Mouse (Mus musculus) liver (tissue): Measurements from ENCODE around the gene Mbtps2.
A peak's percentile ranks its signal among the peaks of the same experiment; 100 is the strongest.

Experiments
- DNase-seq: peaks from one replicate; pipeline ENCODE4 v3.0.0-alpha.2; 2020; ENCODE audit warnings: mixed read lengths

The Mbtps2 gene

GRCm38 (mm10) chrX:157598186-157598996 is at the start of gene Mbtps2:
Mbtps2 (minus strand) TSS chrX:157598715.
- DNase-seq: peak; percentile 58

- DNase-seq: no peak
Measured at GRCm38 (mm10) chrX:157646399-157646798, 47.9 kb upstream of the Mbtps2 start.

- DNase-seq: no peak
Measured at GRCm38 (mm10) chrX:157644700-157645099, 46.2 kb upstream of the Mbtps2 start.

GRCm38 (mm10) chrX:157644300-157644699 is 45.8 kb upstream of the Mbtps2 start:
- DNase-seq: peak; percentile 18

- no peak for DNase-seq
Measured at GRCm38 (mm10) chrX:157642856-157643255, 44.3 kb upstream of the Mbtps2 start.

- DNase-seq: no peak
Measured at GRCm38 (mm10) chrX:157637253-157637652, 38.7 kb upstream of the Mbtps2 start.

GRCm38 (mm10) chrX:157633676-157634414 is 35.3 kb upstream of the Mbtps2 start:
- DNase-seq: no peak

GRCm38 (mm10) chrX:157630341-157630740 is 31.8 kb upstream of the Mbtps2 start:
- DNase-seq: no peak

- peak; percentile 5 for DNase-seq
Measured at GRCm38 (mm10) chrX:157612894-157613293, 14.4 kb upstream of the Mbtps2 start.

- no peak for DNase-seq
Measured at GRCm38 (mm10) chrX:157601450-157601849, 2.9 kb upstream of the Mbtps2 start.

GRCm38 (mm10) chrX:157597585-157598185 is 830 bp downstream of the Mbtps2 start:
- DNase-seq: no peak

GRCm38 (mm10) chrX:157596802-157597201 is 1.7 kb downstream of the Mbtps2 start:
- no peak for DNase-seq

- DNase-seq: no peak
Measured at GRCm38 (mm10) chrX:157595927-157596326, 2.6 kb downstream of the Mbtps2 start.

- no peak for DNase-seq
Measured at GRCm38 (mm10) chrX:157594606-157595005, 3.9 kb downstream of the Mbtps2 start.

GRCm38 (mm10) chrX:157587001-157587400 is 11.5 kb downstream of the Mbtps2 start:
- DNase-seq: no peak

- no peak for DNase-seq
Measured at GRCm38 (mm10) chrX:157586397-157586796, 12.1 kb downstream of the Mbtps2 start.

- DNase-seq: no peak
Measured at GRCm38 (mm10) chrX:157579108-157579614, 19.4 kb downstream of the Mbtps2 start.

- DNase-seq: no peak
Measured at GRCm38 (mm10) chrX:157574683-157575082, 23.8 kb downstream of the Mbtps2 start.

GRCm38 (mm10) chrX:157568840-157569239 is 29.7 kb downstream of the Mbtps2 start, which contains the start of gene Yy2:
Yy2 (minus strand) TSS chrX:157568985.
- no peak for DNase-seq

GRCm38 (mm10) chrX:157563794-157564193 is 34.7 kb downstream of the Mbtps2 start:
- no peak for DNase-seq

- DNase-seq: no peak
Measured at GRCm38 (mm10) chrX:157547082-157547481, 51.4 kb downstream of the Mbtps2 start.

GRCm38 (mm10) chrX:157506400-157506799 is 92.1 kb downstream of the Mbtps2 start:
- DNase-seq: no peak

- no peak for DNase-seq
Measured at GRCm38 (mm10) chrX:157504506-157504905, 94.0 kb downstream of the Mbtps2 start.
